Mouse (Mus musculus) adrenal gland, adult 2 months (tissue): ENCODE data around the gene Tcaf3. TPM values are rescaled to one million over a fixed set of nuclear protein-coding genes. Genes with fewer than 3 reads are reported as not detected.

Source experiments
- DNase-seq: peaks from one replicate; pipeline ENCODE4 v3.0.0; 2021
- long read RNA-seq: library from polyadenylated mRNA; stranded (forward); transcript quantifications from one replicate; pipeline ENCODE4 v2.0.0, GENCODE M21; 2021
- polyA plus RNA-seq: library from polyadenylated mRNA; depleted of rRNA; stranded (reverse); fragments of >200 nt; gene quantifications from 2 replicates; pipeline ENCODE4 v1.2.3, GENCODE M21; 2012; rRNA removed
- total RNA-seq, 2 experiments: library from RNA; stranded (reverse); gene quantifications; 2 replicates each; pipeline ENCODE4 v1.2.3; 2021

Tcaf3 gene
- not detected for total RNA-seq
- not detected in 2 replicates for polyA plus RNA-seq
- long read RNA-seq: 0 reads

DNA sequence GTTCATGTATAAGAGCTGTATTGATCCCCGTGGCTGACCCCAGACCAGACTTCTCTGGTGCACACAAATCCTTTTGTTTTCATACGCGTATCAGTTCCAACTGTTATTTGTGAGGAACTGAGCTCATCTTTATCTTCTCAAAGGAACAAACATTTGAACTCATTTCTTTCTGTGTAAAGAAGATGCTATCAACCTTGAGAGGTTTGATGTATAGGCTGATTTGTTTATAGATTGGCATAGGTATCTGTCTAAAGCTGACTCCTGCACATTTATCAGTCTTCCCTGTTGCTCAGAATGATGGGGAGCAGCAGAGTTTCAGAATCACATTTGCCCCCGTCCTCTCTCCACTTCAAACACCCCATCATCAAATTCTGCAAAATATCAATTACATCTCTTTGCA is at the start of gene Tcaf3:
Gene Tcaf3, minus strand, starts transcription at position 101 of the 400 bp plus-strand sequence.
- DNase-seq: no peak

GRCm38 (mm10) chr6:42644912-42645549 is 47.5 kb upstream of the Tcaf3 start, which contains the start of gene Tcaf2:
Gene Tcaf2 (minus strand): TSS chr6:42645254.
- DNase-seq: peak; percentile 95

DNA sequence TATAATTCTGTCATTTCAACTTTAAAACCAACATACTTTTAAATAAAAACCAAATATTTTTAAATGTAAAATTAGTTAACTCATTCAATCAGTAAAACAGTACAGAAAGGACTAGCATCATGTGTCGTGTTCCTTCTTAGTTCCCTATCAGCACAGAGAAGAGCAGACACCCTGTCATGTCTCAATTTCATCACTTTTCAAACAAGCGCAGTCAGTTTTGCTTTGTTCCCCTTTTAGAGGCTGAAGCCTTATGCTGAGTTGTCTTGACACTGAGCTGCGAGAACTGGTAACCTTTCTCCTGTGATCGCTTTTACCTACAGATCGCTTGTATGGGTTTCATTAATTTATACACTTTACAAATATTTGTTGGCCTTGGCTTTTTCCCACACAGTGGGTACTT is 36.9 kb upstream of the Tcaf3 start:
- no peak for DNase-seq

- no peak for DNase-seq
These were observed 33.9 kb upstream of the Tcaf3 start for GRCm38 (mm10) chr6:42631395-42631794.

- no peak for DNase-seq
These were observed 19.4 kb upstream of the Tcaf3 start for GRCm38 (mm10) chr6:42616904-42617303.

DNA sequence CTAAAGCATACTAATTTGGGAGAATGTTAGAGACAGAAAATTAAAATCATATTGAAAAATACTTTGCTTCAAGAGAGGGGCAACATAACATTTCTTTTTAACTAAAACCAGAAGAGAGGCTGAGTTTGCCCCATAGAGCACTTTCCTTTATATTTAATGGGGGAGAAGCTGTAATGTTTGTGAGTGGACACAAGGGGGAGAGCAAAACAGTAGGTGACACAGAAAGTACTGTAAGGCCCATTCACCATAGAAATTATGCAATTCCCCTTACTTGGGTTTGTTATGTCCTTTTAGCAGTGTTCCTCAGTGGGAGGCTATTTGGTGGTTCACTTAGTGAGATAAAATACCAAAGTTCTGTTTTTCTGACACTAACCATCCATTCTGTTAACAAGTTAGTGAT is 14.7 kb upstream of the Tcaf3 start:
- no peak for DNase-seq

DNA sequence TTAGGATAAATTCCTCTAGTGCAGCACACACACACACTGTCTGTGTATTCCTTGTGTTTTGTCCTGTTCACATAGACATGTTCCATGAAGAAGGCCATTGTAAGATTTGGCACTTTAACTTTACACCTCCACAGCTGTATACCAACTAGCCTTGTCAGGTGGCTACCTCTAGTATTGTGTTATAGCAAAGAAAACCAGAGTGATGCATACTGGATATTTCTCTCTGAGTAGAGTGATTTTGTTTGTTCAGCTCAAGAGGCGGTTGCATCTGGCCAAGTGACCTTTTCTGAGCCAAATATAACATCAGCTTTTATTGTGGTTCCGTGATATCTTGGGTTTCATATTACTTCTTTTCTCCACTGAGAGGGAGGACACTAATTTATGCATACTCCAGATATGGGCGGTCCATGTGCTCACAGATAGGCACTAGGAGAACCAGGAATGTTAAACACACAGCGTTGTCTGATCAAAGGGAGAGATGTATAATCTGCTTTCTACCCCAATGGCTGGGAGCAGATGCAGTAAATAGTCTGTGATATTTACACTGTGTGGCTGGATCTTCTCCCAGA is 13.5 kb upstream of the Tcaf3 start:
- no peak for DNase-seq

DNA sequence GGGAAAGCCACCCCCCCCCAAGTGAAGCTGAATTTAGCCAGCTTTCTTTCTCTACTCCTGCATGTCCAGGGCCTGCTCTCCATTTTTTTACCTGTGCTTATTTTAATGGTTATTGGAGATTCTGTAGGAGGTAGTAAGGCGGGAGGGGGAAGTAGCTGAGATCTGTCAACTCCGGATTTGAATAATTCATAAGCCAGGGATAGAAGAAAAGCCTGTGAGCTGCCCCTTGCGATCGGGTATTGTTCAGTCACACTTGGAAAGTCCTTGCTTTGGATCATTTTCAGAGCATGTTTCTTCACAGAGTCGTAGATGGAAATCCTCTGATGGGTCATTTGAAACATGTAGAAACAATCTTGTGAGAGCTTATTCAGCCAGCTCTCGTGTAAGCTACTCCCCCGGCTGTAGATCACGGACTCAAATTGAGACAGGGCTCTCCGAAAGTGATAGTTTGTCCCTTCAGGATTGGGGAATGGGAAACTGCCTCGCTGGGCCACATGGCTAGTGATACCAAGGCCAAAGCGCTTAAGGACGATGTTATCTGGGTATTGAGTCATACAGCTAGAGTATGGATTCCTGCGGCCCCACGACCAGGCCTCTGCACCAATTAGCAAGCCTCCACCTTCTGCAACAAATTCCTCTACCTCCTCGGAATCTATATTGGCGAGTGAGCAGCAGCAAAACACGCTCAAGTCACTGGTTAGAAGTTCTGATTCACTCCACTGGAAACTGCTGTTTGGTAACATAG is 4.2 kb downstream of the Tcaf3 start:
- DNase-seq: no peak

GRCm38 (mm10) chr6:42586569-42586968 is 10.9 kb downstream of the Tcaf3 start:
- no peak for DNase-seq

- DNase-seq: peak; percentile 72
These were observed 14.0 kb downstream of the Tcaf3 start for GRCm38 (mm10) chr6:42583488-42583872.

- DNase-seq: peak; percentile 11
These were observed 14.6 kb downstream of the Tcaf3 start for GRCm38 (mm10) chr6:42582741-42583487.

- peak; percentile 33 for DNase-seq
These were observed 18.8 kb downstream of the Tcaf3 start for GRCm38 (mm10) chr6:42578678-42579077.

- no peak for DNase-seq
These were observed 20.1 kb downstream of the Tcaf3 start for GRCm38 (mm10) chr6:42577433-42577832.

GRCm38 (mm10) chr6:42568205-42568604 is 29.3 kb downstream of the Tcaf3 start:
- DNase-seq: no peak

- no peak for DNase-seq
These were observed 31.4 kb downstream of the Tcaf3 start for GRCm38 (mm10) chr6:42566076-42566598.

DNA sequence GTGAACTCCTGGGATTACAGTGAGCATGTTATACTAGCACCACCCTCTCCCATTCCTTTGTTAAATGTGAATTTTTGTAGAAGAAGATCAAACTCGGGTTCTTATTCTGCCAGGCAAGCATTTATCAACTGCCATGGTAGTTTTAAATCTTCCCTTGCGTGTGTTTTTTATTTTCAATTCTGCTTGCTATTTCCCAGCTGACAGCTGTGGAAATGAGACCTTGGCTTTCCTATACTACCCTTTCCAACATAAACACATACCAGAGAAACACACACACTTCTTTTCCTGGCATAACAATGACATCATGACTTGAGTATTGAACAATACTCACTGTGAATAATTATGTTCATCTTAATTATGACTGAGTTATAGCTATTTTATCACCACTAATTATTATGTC is 35.2 kb downstream of the Tcaf3 start:
- DNase-seq: no peak

- no peak for DNase-seq
These were observed 36.6 kb downstream of the Tcaf3 start for GRCm38 (mm10) chr6:42560885-42561284.

DNA sequence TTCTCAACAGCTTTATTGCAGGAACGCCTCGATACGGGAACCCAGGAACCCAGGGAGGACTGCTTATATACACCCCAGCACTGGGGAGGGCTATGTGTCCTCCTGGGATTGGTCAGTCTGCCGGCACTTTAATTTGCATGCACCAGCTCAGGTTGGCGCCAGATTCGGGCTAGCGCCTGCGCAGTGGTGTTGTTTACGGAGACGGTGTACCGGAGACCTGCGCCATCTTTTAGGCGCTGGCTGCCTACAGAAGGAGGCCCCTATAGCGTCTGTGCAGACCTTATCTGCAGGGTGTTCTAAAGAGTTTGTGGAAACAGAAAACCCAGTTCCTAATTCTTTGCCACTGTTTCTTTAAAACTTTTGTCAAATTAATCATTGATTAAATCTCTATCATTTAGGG is 38.9 kb downstream of the Tcaf3 start:
- DNase-seq: no peak

DNA sequence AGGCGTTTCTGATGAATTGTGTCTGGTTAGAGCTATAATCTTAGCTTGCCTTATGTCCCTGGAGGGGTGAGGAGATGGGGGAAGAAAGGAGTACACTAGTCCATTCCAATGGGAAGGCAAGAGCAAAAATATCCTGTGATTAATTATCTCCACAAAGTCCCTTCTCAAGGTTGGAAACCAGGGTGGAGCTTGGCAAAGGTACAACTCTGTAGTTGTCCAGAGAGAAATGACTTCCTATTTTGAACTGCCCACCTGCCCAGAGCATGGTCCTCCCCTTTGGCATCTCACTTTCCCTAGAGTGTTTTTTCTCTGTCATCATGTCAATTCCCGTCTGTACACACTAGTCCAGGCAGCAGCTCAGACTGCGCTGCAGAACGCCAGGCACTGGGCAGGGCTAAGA is 50.0 kb downstream of the Tcaf3 start, which contains the start of gene Olfr455:
Gene Olfr455, minus strand, starts transcription at position 127 of the 400 bp plus-strand sequence.
- DNase-seq: peak; percentile 70

DNA sequence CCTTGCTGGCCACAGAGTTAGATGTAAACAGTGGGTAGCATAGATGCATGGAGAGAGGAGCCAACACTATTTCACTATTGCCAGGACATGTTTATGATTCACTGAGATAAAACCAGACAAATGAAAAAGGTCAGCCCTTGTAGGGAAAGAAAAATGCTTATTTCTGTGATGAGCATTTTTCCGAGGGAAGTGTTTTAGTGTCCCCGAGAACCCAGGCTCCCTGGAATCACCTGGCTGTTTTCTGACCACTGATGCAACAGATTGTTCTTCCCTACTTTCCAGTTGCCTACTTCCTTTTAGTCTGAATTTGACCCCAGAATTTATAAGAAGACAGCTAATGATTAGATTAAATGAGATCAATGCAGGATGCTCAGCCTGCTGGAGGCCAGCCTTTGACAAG is 51.3 kb downstream of the Tcaf3 start:
- peak; percentile 19 for DNase-seq

GRCm38 (mm10) chr6:42545451-42545885 is 52.0 kb downstream of the Tcaf3 start:
- DNase-seq: peak; percentile 43

- no peak for DNase-seq
These were observed 52.6 kb downstream of the Tcaf3 start for GRCm38 (mm10) chr6:42544846-42545245.
